Mouse (Mus musculus) central nervous system, embryonic 11.5 days (tissue): Measurements from ENCODE around the gene Vmn2r83. TPM values are rescaled to one million over a fixed set of nuclear protein-coding genes. Genes with fewer than 3 reads are reported as not detected.

ENCODE experiments used
- polyA plus RNA-seq: library from polyadenylated mRNA; depleted of rRNA; stranded (reverse); fragments of >200 nt; gene quantifications from 2 replicates; pipeline ENCODE4 v1.2.3, GENCODE M21; 2012; rRNA removed

The Vmn2r83 gene
- polyA plus RNA-seq = not detected in 2 replicates

DNA sequence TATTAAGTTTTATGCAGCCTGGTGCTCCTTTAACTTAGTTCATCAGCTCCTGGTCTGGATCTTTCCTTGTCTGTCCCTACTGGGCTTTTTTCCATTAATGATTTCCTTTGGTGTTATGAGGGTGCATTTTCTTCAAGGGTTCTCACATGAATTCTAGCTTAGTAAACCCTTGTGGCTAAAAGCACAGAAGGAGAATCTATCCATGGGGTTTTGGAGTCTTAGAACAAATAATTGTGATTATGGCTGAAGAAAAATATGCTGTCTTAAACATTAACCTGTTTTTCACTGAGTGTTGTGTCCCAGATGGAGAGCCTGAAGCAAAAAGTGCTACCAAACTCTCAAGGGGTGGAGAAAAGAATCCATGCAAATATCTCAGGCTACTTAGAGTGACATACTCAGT lies at the start of gene Vmn2r83:
Vmn2r83 (plus strand) TSS at position 301 of the 400 bp plus-strand sequence.

DNA sequence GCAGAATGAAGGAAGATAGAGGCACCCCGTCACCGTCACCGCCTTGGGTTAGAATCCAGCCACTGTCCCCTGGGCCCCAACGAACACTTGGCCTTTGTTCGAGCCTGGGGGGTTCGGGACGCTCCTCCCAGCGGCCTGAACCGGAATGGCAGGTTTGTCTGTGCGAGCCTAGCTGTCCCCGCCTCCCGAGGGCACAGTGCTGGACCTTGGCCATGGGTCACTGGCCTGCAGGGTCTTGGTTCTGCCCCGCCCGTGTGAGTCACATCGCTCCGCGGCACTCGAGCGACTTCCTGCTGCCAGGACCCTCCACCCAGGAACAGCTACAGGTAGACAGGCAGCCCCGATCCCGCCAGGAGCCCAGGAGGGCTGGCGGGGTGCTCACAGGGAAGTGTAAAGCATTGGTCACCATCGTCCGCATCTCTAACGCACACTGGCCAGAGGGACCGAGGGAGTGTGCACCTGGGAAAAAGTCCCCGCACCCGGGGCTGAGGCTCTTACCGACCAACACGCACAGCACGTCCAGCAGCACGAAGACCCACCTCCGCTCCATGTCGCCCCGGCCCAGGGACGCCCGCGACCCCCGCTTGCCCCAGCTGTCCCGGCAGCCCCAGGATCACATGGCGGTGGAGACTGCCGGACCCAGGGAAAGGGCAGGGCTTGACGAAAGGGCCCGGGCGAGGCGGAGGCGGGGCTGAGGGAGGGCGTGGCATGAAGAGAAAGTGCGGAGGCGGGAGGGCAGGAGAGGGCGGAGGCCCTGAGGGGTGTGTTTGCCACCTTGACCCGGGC lies 64.8 kb downstream of the Vmn2r83 start, which contains the start of gene Plpp2:
Plpp2 (minus strand) TSS at position 671 of the 786 bp plus-strand sequence.

Other genes with a start within 250 kb of the Vmn2r83 start
- gene Vmn2r81, start 221.0 kb upstream of the Vmn2r83 start, polyA plus RNA-seq = not detected in 2 replicates
- not detected in 2 replicates for gene Vmn2r82, start 112.2 kb upstream of the Vmn2r83 start, polyA plus RNA-seq
- 5.5 and 10.1 TPM in 2 replicates for gene Plpp2, start 65.1 kb downstream of the Vmn2r83 start, polyA plus RNA-seq
- gene Mier2, start 86.5 kb downstream of the Vmn2r83 start, polyA plus RNA-seq = 120 and 122 TPM in 2 replicates
- not detected in 2 replicates for gene Theg, start 118.6 kb downstream of the Vmn2r83 start, polyA plus RNA-seq
- gene C2cd4c, start 145.3 kb downstream of the Vmn2r83 start, polyA plus RNA-seq = 1.3 and 1.4 TPM in 2 replicates
- 29.5 and 34.5 TPM in 2 replicates for gene Shc2, start 169.2 kb downstream of the Vmn2r83 start, polyA plus RNA-seq
- not detected in 2 replicates for gene Odf3l2, start 177.0 kb downstream of the Vmn2r83 start, polyA plus RNA-seq
- gene Madcam1, start 195.8 kb downstream of the Vmn2r83 start, polyA plus RNA-seq = 0.50 and 2.5 TPM in 2 replicates
- 47.9 and 61.7 TPM in 2 replicates for gene Tpgs1, start 200.6 kb downstream of the Vmn2r83 start, polyA plus RNA-seq
- gene Cdc34, start 213.5 kb downstream of the Vmn2r83 start, polyA plus RNA-seq = 177 and 195 TPM in 2 replicates
- 0.81 and 1.5 TPM in 2 replicates for gene Gzmm, start 220.3 kb downstream of the Vmn2r83 start, polyA plus RNA-seq
- 332 and 473 TPM in 2 replicates for gene Bsg, start 235.8 kb downstream of the Vmn2r83 start, polyA plus RNA-seq
- 1.0 and 1.2 TPM in 2 replicates for gene Hcn2, start 247.9 kb downstream of the Vmn2r83 start, polyA plus RNA-seq